Mouse (Mus musculus) ovary, adult 18-20 months (tissue): ENCODE measurements around the gene Mboat1.

ENCODE experiments used
- DNase-seq: peaks from one replicate; pipeline ENCODE4 v3.0.0; 2022; ENCODE audit warnings: low spot score, mixed read lengths

Gene Mboat1

DNA sequence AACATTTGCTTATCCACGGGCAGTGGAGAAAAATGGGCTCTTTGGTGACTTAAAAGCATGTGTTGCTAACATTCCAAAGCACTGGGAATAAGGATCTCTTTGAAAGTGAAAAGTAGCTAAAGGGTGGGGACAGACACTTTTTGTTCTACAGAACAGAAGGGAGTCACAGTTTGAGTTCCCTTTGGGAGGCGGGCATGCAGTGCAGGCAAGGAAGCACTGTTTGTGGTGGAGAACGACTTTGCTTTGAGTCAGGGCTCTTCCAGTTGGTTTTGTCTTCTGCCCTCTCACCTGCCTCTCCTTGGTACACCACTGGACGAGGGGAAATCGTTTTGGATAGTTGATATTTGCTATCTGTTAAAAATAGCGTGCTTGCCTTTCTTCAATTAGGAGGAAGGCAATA is 49.7 kb downstream of the Mboat1 start:
- no peak for DNase-seq

DNA sequence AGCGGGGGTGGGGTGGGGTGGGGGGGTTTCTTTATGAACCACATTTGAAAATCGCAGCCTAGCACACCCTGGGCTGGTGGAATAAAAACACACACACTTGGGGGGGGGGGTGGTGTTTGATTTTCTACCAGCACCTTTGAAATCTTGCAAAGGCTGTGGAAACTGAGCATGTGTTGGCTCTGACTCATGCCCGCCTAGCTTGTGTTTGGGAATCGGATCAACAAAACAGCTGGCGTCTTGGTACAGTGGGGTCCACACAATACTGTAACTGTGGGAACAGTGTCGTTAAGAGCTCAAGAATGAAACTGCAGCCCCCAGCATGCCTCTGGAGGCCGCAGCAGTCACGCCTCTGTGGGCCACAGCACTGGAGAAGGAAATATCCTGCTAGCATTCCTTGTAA is 50.2 kb downstream of the Mboat1 start:
- no peak for DNase-seq

DNA sequence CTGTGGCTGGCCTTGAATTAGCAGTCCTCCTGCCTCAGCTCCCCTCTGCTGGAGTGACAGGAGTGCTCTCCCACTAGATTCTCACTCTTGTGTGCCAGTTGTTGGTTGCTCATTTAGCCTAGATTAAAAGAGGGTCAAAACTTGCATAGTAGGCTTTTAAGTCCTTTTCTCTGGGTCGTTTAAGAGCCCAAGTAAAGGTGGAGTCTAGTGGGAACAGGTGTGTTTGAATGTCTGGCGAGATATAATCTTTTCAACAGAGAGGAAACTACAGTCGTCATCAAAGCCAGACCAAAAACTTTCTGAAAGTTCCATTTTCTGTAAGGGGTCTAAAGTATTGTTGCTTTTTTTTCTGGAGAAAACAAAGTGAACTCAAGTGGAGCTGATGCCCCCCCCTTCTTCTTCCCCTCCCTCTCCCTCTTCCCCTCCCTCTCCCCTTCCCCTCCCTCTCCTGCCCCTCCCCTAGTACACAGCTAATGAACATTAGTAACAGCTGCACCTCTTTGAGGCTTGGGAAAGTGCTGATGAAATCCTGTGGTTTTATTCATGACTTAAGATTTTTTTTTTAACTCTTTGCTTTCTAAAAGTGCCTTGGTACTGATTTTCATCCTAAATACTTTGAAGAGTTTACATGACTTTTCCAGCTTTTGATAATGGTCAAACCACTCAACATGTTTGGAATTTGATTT is 55.9 kb downstream of the Mboat1 start:
- no peak for DNase-seq

DNA sequence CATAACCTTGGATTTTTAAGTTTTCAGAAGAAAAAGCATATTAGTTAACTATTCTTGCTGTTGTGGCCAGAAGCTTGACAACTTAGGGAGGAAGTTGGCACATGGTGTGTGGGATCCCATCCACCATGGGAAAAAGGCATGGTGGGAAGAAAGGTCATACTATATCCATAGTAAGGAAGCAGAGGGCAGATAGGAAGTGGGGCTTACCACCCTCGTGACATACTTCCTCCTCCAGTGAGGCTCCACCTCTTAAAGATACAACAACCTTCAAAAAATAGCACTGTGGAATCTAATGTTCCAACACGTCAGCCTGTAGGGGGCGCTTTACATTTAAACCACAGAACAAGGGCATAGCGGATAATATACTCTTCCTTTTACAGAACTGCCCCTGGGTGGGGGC is 57.1 kb downstream of the Mboat1 start:
- DNase-seq, result no peak

DNA sequence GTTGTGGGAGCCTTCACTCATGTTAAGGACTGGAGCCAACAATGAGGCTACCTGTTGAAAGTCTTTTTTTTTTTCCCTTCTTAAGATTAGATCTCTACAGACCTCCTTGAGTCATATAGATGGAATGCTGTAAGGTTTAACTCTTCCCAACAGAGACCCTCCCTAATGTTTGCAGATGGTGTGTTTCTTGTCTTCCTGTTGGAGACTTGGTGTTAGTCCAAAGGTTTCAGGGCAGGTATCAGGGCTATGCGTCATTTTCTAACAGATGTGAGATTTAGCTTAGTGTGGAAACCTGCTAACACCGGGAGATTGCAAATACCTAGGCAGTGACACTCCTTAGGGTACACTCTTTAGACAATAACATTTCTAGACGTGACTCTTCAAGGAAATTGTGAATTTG is 58.5 kb downstream of the Mboat1 start:
- no peak for DNase-seq

DNA sequence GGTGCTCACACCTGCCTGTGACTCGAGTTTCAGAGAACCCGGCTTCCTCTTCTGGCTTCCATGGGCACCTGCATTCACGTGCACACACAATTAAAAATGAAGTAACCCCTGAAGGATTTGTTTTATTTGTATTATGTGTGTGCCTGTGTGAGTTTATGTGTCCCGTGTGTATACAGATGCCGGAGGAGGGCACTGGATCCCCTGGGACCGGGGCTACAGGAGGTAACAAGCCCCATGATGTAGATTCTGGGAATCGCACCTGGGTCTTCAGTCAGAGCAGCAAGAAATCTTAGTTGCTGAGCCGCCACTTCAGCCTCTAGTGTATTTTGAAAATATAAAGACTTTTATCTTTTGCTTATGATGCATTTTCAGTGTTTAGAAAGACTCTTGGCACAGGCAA is 60.4 kb downstream of the Mboat1 start:
- no peak for DNase-seq

DNA sequence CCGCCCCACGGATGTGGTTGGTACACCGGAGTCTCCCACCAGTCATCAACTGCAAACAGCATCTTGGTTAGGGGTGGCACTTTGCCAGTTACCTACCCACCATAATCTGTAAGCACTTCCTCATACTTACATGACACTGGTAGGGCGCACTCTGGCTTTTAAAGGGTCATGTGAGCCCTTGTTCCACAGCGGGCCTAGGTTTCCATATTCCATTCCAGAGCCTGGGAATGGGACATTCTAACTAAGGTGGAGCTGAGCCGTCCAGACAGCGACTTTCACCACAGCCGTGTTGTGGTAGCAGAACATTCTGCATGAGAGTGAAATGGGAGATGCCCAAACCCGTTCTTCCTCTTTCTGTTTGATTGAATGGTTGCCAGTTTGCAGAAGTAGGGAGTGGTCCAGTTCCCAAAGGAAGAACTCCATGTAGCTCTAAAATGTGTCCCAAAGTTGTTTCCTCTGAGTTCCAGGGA is 61.8 kb downstream of the Mboat1 start:
- DNase-seq, result no peak

DNA sequence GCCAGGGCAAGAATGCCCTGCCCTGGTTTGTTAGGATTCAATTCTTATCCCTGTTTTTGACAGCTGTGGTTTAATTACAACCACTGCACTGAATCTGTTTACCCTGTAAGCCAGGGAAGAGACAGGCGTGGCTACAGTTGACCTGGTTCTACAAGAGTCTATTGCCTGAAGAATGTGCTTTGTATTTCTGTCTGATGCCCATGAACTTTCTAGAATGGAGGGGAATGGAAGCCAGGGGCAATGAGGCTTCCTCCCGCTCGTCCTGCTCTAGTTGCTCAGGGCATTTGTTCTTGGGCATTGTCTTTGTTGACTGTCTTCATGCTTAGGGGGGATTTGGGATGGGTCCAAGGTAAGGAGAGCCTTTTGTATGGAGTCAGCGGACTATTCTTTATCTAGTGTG is 63.5 kb downstream of the Mboat1 start:
- no peak for DNase-seq

DNA sequence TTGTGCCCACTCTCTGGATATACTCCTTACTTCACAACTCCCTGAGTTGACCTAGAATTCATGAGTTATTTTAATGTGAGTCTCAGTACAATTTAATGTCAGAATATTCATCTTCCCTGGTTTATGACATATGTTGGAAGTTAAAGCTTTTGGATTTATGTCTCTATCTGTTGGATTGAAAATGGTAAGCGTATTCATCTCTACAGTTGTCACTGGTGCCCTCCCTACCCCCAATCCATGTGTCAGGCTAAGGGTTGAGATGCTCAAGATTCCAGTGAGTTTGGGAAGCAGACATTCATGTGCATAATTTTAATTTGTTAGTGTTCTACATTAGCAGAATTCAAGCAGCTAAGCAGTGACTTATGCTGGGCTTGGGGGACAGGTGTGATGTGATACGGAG is 64.4 kb downstream of the Mboat1 start:
- DNase-seq, result no peak

DNA sequence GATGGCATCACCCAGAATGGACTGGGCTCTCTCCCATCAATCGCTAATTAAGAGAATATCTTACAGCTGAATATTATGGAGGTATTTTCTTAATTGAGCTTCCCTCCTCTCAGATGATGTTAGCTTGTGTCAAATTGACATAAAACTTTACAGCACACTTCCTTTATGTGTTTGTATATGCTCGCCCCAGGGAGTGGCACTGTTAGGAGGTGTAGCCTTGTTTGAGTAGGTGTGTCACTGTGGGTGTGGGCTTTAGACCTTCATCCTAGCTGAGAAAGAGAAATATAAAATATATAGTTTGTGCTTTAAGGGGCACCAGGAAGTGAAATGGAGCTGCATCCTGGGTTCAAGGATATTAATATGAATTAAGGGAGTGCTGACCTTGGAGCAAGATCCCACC is 66.7 kb downstream of the Mboat1 start:
- DNase-seq, result no peak

DNA sequence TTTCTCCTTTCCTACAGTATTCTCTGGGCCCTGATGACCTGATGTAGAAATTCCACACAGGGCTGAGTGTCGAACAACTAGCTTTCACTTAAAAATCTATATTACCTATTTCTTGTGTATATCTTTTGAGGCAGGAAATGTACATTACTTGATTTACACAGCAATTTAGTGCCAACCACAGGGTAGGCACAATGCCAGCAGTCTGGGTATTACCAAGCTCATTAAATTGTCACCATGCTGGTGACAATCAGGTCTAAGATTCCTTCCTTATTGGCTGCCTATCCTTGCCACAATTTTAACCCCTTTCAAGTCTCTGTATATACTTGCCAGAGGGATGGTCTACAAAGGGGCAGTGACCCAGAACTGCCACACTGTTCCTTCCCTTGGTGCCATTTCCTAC is 71.9 kb downstream of the Mboat1 start:
- no peak for DNase-seq

DNA sequence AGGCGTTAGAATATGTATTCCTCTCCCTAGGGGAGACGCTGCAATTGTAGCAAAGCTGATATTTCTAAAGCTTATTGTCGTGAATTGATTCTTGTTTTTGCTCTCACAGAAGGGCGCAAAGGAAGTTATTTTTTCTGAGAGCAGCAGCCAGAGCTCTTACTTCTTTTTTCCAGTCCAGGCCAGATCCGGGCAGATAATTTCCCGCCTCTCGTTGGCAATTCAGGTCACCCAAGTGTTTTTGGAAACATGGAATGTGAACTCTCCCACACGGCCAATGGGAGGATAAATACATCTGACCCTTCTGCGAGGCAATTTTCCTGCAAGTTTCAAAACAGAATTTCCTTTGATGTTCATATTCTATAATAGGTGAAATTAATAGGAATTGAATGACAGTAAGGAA is 77.0 kb downstream of the Mboat1 start:
- DNase-seq, result no peak

DNA sequence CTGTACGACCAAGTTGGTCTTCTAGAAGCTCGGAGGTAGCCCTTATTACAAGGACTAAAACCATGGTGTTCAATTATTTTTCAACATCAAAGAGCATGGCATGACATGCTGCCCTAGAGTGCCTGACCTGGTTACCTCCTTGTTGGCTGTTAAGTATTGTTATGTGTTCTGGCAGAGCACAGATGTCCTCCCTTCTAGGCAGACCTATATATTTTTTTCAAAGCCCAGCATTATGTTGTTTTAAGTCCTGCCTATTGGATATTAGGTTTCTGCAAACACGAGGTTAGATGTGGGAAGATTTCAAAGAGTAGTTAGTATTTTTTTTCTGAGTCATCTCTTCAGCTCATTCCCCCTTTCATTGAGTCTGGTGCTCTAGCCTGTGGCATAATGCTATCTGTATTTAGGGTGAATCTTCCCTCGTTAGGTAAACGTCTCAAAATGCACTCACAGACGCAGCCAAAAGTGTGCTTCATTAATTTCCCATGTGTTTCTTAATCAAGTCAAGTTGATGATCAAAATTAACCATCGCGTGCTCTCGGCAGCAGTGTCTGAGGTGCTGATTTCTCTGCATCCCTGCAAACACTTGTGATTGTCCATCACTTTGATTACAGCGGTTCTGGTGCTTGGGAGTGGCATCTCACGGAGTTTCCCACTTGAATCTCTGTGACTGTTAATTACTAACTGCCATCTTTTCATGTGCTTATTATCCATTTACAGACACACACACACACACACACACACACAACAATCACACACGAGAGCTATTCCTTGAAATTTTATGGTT is 81.5 kb downstream of the Mboat1 start:
- DNase-seq, result no peak

DNA sequence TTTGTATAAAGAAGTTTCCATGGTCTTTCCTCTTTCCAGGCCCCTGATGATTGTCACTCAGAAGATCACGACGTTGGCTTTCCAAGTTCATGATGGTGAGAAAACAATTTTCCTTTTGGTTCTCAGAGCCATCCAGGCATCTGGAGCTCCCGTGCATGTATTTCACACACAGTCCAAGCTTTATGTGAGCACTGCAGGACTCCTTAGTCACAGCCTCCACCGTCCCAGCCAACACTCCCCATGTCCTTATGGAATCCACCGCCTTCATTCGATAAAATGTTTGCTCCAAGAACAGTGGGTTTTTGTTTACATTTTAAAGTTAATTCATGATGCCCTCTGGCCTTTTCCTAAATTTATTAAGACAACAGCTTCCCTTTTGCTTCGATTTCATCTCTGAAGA is 83.3 kb downstream of the Mboat1 start:
- DNase-seq, result no peak

DNA sequence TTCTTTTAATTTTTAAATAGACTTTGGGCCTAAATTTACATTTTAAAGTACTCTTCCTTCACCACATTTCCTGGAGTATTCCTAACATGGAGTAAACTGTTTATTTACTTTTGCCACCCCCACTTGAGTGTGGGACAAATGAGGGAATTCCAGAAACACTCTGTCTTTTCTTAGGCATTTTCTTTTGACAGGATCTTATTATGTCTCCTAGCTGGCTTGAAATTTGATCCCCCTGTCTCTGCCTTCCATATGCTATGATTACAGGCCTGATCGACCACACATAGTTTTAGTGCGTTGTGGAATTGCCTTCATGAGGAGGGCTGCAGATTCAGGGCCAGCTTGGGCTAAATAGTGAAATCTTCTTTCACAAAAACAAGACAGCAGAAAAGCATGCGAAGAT is 85.0 kb downstream of the Mboat1 start:
- DNase-seq, result no peak

DNA sequence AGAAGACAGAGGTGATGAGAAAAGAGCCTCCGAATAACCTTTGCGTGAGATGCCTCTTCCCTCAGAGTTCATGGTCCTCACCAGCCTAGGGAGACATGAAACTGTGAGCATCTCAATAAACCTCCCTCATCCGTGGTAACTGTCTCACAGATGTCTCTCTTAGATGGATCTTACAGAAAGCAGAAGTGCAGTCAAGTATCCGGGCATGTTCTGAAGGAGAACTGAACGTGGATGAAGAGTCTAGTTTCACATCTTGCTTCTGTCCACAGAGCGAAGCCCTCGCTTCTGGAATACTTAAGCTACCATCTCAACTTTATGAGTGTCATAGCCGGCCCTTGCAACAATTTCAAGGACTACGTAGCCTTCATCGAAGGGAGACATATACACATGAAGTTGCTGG is 87.8 kb downstream of the Mboat1 start:
- DNase-seq, result no peak

DNA sequence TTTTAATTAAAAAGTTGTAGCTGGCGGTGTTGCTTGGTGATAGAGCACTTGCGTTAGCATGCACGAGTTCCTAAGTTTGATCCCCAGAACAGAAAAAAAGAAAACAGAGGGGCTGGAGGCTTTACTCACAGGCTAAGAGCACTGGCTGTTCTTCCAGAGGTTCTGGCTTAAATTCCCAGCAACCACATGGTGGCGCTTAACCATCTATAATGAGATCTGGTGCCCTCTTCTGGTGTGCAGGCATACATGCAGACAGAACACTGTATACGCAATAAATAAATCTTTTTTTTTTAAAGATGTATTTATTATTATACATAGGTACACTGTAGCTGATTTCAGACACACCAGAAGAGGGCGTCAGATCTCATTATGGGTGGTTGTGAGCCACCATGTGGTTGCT is 88.4 kb downstream of the Mboat1 start:
- DNase-seq, result no peak

DNA sequence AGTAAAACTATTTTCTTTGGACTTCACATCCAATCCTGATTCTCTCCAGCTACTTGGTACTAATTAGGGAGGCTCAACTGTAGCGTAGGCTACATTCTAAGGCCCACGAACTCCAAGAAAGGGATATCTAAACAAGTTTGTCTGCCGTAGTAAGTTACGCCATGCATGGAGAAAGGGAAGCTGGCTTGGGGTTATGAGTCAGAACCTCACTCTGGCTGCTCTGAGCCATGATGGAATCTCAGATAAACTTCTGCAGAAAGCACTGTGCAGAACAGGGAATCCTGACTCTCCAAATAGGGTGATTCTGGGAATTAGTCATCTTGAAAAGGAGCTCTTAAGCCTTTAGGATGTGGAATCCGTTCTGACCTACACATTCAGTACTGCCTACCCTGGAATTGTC is 92.5 kb downstream of the Mboat1 start:
- no peak for DNase-seq

DNA sequence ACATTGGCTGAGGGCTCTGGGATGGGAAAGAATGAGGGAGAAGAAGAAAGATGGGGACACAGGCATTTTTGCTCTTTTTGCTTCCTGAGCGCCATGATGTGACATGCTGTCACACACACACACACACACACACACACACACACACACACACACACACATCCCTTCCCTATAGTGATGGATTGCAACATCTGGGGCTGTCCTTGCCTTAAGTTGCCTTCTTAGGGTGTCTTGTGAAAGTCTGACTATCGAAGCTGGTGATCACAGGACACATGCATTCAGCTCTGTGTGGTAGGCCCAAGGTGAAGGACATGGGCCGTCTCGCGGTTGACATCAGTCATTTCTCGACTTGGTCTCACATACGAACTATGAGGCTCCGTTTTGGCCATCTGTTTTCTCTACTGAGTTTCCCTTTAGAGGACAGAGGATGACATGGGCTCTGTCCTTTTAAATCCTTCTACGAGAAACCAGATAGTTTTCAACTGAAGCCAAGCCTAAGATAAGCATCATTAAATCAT is 93.4 kb downstream of the Mboat1 start:
- DNase-seq, result no peak

DNA sequence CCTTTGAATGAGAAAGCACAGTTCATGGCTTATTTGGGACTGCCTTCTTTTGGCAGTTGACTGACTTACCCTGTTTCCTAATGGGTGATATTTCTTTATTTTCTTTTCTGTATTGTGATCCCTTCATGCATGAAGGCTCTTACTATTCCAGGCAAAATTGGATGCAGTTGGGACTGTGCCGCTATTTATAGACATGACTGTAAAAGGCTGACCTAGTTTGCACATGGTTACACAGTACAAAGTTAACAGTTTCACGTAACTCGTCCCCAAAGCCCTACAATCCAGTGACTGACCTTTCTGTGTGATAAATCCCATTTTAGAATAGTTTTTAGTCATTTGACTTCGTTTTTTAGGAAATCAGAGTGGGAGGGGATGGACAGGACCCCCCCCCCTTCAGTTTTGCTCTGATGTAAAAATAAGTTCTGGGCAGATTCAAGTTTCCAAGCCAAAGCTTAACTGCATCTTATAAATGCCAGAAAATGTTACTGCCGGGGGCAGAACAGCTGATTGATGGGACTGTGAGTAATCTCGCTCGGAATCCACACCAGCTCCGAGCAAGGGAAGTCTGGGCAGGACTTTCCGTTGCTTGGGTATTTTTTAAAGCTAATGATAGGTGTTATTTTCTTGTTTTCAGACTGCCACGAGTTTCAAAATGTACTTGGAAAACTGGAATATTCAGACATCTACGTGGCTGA is 98.9 kb downstream of the Mboat1 start:
- no peak for DNase-seq

DNA sequence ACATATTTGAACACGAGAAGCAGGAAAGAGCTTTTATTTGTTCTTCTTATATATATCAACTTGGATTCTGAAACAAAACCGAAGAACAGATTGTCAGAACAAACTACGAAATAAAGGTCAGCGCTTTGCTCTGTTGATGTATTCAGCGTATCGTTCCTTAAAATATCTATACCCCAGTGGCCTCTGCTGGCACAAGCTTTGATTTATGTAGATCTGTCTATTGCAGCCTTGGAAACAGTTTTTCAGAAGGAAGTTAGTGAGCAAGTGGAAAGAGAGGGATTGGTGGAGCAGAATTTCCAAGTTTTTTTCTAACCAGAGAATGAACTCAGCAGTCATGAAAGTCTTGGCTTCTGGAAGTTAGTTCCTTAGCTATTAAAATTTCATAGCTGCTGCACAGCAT is 103.1 kb downstream of the Mboat1 start:
- DNase-seq, result no peak

DNA sequence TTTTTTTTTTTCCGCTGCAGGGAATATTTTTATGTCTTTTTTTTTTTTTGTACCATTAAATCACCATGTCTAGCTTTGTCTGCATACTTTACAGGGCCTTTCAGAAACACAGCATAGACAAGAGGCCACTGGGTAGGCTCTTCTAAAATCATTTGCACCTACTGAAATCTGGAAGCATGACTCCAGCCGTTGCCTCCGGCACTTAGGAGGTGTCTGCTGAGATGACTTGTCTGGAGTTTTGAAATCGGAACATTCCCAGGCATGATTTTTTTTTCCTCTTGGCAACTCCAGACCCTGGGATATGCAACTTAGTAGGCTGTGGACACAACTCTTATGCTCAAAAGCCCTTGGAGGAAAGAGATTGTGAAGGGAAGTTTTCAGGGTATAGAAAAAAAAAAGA is 109.3 kb downstream of the Mboat1 start:
- DNase-seq, result no peak

DNA sequence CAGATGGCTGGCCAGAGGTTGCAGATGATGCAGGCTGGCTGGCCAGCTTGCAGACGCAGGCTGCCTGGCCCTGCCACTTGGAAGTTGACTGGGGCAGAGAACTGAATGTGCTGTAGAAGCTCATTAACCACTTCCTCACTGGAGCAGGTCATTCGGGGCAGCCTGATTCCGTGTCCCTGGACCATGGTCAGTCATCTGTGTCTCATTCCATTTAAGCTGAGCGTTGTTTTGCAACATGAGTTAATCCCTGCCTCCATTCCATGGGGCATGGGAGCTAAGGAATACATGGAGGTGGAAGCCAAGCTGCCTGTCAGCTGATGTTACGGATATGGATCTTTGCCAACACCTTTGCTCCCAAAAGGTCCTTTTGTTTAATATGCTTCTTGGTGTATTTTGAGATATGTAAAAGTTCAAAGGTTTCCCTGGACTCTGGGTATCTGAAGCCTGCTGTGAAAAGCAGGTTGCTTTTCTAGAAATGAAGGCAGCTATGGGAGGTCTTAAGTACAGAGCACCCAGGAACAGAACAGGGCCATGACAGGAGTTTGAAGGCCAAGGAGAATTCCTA is 114.1 kb downstream of the Mboat1 start:
- no peak for DNase-seq
